Mouse (Mus musculus) G1E (cell line): Measurements from ENCODE around the gene 4930519G04Rik. TPM values are rescaled to one million over a fixed set of nuclear protein-coding genes. Genes with fewer than 3 reads are reported as not detected.
"Not testable (repeated sequence)": the region's sequence is repeated elsewhere in the genome, so short reads cannot be mapped to it uniquely, and the experiment has no call there.

ENCODE experiments used
- ATAC-seq: 2 replicates; pipeline ENCODE4 v1.8.0; 2016; ENCODE audit warnings: mild to moderate bottlenecking; ENCODE audit not compliant: insufficient number of reproducible peaks, poor library complexity, low FRiP score, severe bottlenecking; ENCODE audit errors: extremely low read depth
- DNase-seq: peaks from one replicate; pipeline ENCODE4 v3.0.0; 2012; ENCODE audit warnings: low spot score
- H3K27me3 ChIP-seq: 2 replicates; pipeline ENCODE4 v1.6.1; 2012; ENCODE audit warnings: mild to moderate bottlenecking, low read length, inconsistent platforms; ENCODE audit not compliant: insufficient read depth
- H3K36me3 ChIP-seq: replicated peaks from 2 replicates; pipeline ENCODE3; 2012; ENCODE audit warnings: mild to moderate bottlenecking, inconsistent platforms
- H3K4me1 ChIP-seq: 2 replicates; pipeline ENCODE4 v1.6.1; 2012; ENCODE audit warnings: low read depth, low read length, inconsistent platforms, mixed read lengths; ENCODE audit not compliant: insufficient read depth
- H3K4me3 ChIP-seq: 2 replicates; pipeline ENCODE4 v1.5.1; 2012; ENCODE audit warnings: low read depth, mild to moderate bottlenecking, inconsistent platforms, low read length, moderate library complexity, mixed read lengths
- H3K9me3 ChIP-seq: replicated peaks from 2 replicates; pipeline ENCODE4 v1.6.1; 2012; ENCODE audit warnings: inconsistent platforms
- CTCF ChIP-seq: IDR thresholded peaks from 2 replicates; pipeline ENCODE4 v1.5.1; 2012; ENCODE audit warnings: low read depth, low read length, inconsistent platforms, mixed read lengths
- GATA1 ChIP-seq: IDR thresholded peaks from 2 replicates; pipeline ENCODE4 v1.6.1; 2012; ENCODE audit warnings: borderline replicate concordance, low read length, inconsistent platforms, mixed read lengths
- GATA2 ChIP-seq: IDR thresholded peaks from 2 replicates; pipeline ENCODE4 v1.6.1; 2012; ENCODE audit warnings: low read depth, low read length, inconsistent platforms, borderline replicate concordance
- POLR2AphosphoS5 ChIP-seq: IDR thresholded peaks from 2 replicates; pipeline ENCODE4 v1.6.1; 2012; ENCODE audit warnings: low read depth, low read length, inconsistent platforms; ENCODE audit not compliant: insufficient replicate concordance
- TAL1 ChIP-seq: conservative IDR thresholded peaks from 2 replicates; pipeline ENCODE4 v1.6.1; 2012; ENCODE audit warnings: low read depth, low read length, inconsistent platforms, mixed read lengths
- polyA plus RNA-seq: library from polyadenylated mRNA; stranded (reverse); fragments of >175 nt; gene quantifications from 2 replicates; pipeline ENCODE4 v1.2.3, GENCODE M21; 2012
- total RNA-seq, 2 experiments: library from RNA; stranded (forward) in 1 of 2; stranded (reverse) in 1 of 2; fragments of 200-1000 nt in 1 of 2; fragments of >200 nt in 1 of 2; fragmentation: Nextera tagmentation in 1 of 2; gene quantifications; 2 replicates each; pipeline ENCODE4 v1.2.3; 2014 to 2017

4930519G04Rik gene
- total and polyA plus RNA-seq, 3 experiments: not detected

GRCm38 (mm10) chr5:114836886-114837285 is 16.6 kb upstream of the 4930519G04Rik start:
- no peak for TF ChIP-seq GATA2
- no peak for TF ChIP-seq POLR2AphosphoS5
- no peak overlapping the region for H3K4me3 ChIP-seq
- ATAC-seq (no peak), DNase-seq (no peak)
- no peaks in the 10 kb centered on the region for H3K36me3 ChIP-seq
- no peaks in the 10 kb centered on the region for H3K9me3 ChIP-seq
- no peaks in the 10 kb centered on the region; the same call in 1 of the 2 replicates for H3K4me1 ChIP-seq
- H3K27me3 ChIP-seq: peaks cover 36% of the 10 kb centered on the region

GRCm38 (mm10) chr5:114840481-114840880 is 13.0 kb upstream of the 4930519G04Rik start:
- H3K4me1 ChIP-seq, H3K4me3 ChIP-seq, DNase-seq, ATAC-seq, H3K9me3 ChIP-seq, H3K36me3 ChIP-seq: not testable (repeated sequence)
- peaks cover 43% of the 10 kb centered on the region for H3K27me3 ChIP-seq

GRCm38 (mm10) chr5:114842155-114842554 is 11.3 kb upstream of the 4930519G04Rik start:
- H3K4me1 ChIP-seq, H3K9me3 ChIP-seq, DNase-seq, ATAC-seq, H3K36me3 ChIP-seq, H3K4me3 ChIP-seq: not testable (repeated sequence)
- peaks cover 51% of the 10 kb centered on the region for H3K27me3 ChIP-seq

- ATAC-seq (no peak), DNase-seq (no peak)
- Histone ChIP-seq H3K4me3 (no peak overlapping the region), H3K36me3 (no peaks in the 10 kb centered on the region), H3K27me3 (peaks cover 56% of the 10 kb centered on the region), H3K4me1 (peaks cover 2% of the 10 kb centered on the region; the same call in 1 of the 2 replicates), H3K9me3 (no peaks in the 10 kb centered on the region)
- TF ChIP-seq GATA1: no peak
Measured at GRCm38 (mm10) chr5:114842674-114843073, 10.8 kb upstream of the 4930519G04Rik start.

GRCm38 (mm10) chr5:114844371-114844770 is 9.1 kb upstream of the 4930519G04Rik start:
- H3K4me1 ChIP-seq, H3K36me3 ChIP-seq, H3K9me3 ChIP-seq, H3K4me3 ChIP-seq, DNase-seq, ATAC-seq: not testable (repeated sequence)
- peaks cover 58% of the 10 kb centered on the region for H3K27me3 ChIP-seq

- H3K36me3 ChIP-seq: no peaks in the 10 kb centered on the region
- peaks cover 7% of the 10 kb centered on the region for H3K4me1 ChIP-seq
- DNase-seq (no peak), ATAC-seq (no peak)
- no peak overlapping the region for H3K4me3 ChIP-seq
- TF ChIP-seq POLR2AphosphoS5 (no peak), GATA1 (no peak), GATA2 (no peak)
- H3K27me3 ChIP-seq: peaks cover 51% of the 10 kb centered on the region
- H3K9me3 ChIP-seq: no peaks in the 10 kb centered on the region
Measured at GRCm38 (mm10) chr5:114851565-114852236, 1.8 kb upstream of the 4930519G04Rik start.

GRCm38 (mm10) chr5:114858582-114858981 is 5.1 kb downstream of the 4930519G04Rik start, which contains the start of gene Gm9936:
TSS of gene Gm9936 (minus strand) at chr5:114858682.
- no peak within 1 kb of the TSS for H3K4me3 ChIP-seq
- peaks cover 62% of the 10 kb centered on the region for H3K27me3 ChIP-seq
- H3K4me1 ChIP-seq: peaks cover 14% of the 10 kb centered on the region
- H3K9me3 ChIP-seq: no peaks in the 10 kb centered on the region
- no peak for TF ChIP-seq GATA2
- no peak for TF ChIP-seq TAL1
- no peak for TF ChIP-seq POLR2AphosphoS5
- TF ChIP-seq GATA1: no peak
- TF ChIP-seq CTCF: no peak
- ATAC-seq: no peak
- no peak for DNase-seq
- no peaks in the 10 kb centered on the region for H3K36me3 ChIP-seq

GRCm38 (mm10) chr5:114859253-114859652 is 5.8 kb downstream of the 4930519G04Rik start:
- Histone ChIP-seq H3K4me1 (peaks cover 14% of the 10 kb centered on the region), H3K36me3 (no peaks in the 10 kb centered on the region), H3K4me3 (no peak overlapping the region), H3K27me3 (peaks cover 60% of the 10 kb centered on the region), H3K9me3 (no peaks in the 10 kb centered on the region)
- peak; percentile 52; the same call in 1 of the 2 replicates for TF ChIP-seq CTCF
- TF ChIP-seq GATA1: no peak
- DNase-seq (peak; percentile 14), ATAC-seq (no peak)
